Mouse (Mus musculus): ENCODE data around the gene Gm2a.

DNA sequence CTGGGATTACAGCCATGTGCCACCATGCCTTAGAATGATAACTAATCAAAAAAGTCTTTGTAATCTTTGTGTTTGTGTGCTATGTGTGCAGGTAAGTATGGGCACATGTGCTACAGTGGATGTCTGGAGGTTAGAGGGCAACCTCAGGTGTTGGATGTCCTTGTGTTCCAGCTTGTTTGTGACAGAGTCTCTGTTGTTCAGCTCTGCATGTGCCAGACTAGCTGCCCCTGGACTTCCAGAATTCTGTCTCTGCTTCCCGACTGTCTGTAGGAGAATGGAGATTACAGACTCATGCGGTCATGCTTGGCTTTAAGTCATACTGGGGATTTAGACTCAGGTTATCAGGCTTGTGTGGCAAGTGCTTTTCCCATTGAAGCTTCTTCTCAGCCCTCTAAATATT, 16.4 kb downstream of the Gm2a start:
- no peak for TF ChIP-seq MYOG (IDR thresholded peaks at IDR 0.05; ENCODE audit: control insufficient read depth, extremely low read depth, insufficient read length)
- no peak for TF ChIP-seq CTCF (IDR thresholded peaks at IDR 0.05; ENCODE audit: control insufficient read depth, insufficient read depth, insufficient read length)
- no peak for TF ChIP-seq MAX (IDR thresholded peaks at IDR 0.05)
- no peak for TF ChIP-seq CEBPB (IDR thresholded peaks at IDR 0.05; ENCODE audit: low read depth)
- TF ChIP-seq USF1 (IDR thresholded peaks at IDR 0.05; ENCODE audit: low read depth), result no peak
- no peak for TF ChIP-seq FOSL1 (IDR thresholded peaks at IDR 0.05; ENCODE audit: insufficient read depth, low read length, poor library complexity, severe bottlenecking)

Data from C2C12 (cell line).